Mouse (Mus musculus): ENCODE measurements around the gene Lzic. TPM values are rescaled to one million over a fixed set of nuclear protein-coding genes. Genes with fewer than 3 reads are reported as not detected.
A peak's percentile ranks its signal among the peaks of the same experiment; 100 is the strongest.
"Not testable (repeated sequence)": the region's sequence is repeated elsewhere in the genome, so short reads cannot be mapped to it uniquely, and the experiment has no call there.

Gene Lzic
- 10 to 100 TPM; 28.5 to 29.3 TPM for total RNA-seq (2021)
- long read RNA-seq, experiment 1, transcript Lzic-201 (7 exons, 1,817 nt) = major isoform, 16 of 29 reads
- long read RNA-seq, experiment 1, partial matches to known transcripts = 1 of 29 reads
- long read RNA-seq, experiment 1, other reads (novel, unspliced or antisense) = 12 of 29 reads
- long read RNA-seq, experiment 2, partial matches to known transcripts = 0 of 8 reads
- long read RNA-seq, experiment 2, other reads (novel, unspliced or antisense) = 4 of 8 reads

DNA sequence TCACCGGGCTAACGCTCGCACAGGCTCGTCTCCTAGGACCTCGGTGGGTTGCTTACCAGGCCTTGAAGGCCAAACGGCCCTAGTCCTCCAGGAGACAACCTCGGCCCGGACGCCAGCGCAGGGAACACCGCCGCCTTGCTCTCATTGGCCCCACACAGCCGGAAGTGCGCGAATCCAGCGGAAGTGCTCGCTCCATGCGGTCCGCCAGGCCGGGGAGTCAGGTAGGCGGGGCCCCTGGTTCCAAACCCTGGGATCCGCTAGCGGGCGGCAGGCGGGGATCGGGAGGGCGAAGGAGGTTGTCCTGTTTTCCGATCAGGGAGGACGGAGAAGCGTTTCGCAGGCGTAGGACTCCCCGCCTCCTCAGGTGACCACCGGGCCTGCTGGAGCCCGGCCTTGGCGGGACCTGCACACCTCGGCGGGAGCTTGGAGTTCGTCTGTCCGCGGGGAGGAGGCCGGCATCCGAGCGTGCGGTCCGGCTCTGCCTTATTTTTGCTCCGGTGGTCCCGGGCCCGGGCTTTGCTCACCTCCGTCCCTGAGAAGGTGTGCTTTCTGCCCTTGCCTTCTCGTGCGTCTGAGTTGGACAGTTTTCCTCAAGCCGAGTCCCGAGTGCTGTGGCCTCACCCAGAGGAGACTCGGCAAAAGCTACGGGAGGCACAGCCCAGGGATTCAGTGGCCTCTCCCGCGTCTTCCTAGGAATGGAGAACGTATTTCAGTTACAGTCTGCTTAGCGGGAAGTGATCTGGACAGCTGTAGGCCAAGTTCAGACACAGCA lies at the start of gene Lzic, which contains the start of gene Nmnat1:
TSS of gene Lzic (plus strand) at position 177 of the 772 bp plus-strand sequence.
TSS of gene Nmnat1 (minus strand) at position 150 of the 772 bp plus-strand sequence.
- peak; percentile 96 for DNase-seq

DNA sequence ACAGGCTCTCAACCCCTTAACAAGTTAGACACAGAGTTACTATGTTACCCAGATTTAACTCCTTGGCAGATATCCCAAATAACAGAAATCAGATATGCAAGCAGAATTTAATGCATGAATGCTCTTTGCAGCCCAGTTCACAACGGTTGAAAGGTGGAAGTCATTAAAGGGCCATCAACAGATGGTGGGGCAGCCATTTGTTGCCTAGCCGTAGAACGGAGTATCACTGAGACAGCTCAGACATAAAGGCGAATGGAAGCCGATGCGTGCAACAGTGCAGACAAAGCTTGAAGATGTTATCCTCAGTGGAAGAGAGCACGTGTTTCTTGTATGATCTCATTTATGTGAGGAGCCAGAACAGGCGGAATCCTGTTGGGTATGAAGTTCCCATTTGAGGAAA lies 44.5 kb upstream of the Lzic start:
- no peak for DNase-seq

DNA sequence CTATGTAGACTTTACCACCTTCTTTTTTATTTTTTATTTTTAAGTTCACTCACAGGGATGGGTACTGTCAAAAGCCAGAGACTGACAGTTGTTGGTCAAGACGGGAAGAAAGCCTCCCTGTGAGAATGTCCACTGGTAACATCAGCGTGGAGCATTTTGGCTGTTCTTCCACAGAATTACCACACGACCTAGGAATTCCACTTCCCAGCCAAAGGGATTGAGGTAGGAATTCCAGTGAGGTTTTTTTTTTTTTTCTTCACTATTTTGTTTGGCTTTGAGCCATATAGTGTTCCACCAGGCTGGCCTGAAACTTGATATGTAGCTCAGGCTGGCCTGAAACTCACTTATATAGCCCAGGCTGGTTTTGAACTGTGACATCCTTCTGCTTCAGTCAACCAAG lies 42.6 kb upstream of the Lzic start:
- DNase-seq = no peak

DNA sequence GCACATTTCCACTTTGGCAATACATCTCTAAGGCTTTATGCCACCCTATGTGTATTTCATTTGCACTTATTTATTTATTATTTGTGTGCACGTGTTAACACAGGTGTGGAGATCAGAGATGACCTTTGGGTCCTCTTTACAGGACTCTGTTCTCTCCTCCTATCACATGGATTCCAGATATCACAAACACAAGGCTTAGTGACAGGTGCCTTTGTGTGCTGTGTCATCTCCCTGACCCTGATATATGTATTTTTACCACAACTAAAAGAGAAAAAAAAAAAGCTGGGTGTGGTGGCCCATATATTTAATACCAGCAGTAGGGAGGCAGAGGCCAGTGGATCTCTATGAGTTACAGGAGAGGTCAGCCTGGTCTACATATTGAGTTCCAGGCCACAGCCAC lies 40.6 kb upstream of the Lzic start:
- no peak for DNase-seq

DNA sequence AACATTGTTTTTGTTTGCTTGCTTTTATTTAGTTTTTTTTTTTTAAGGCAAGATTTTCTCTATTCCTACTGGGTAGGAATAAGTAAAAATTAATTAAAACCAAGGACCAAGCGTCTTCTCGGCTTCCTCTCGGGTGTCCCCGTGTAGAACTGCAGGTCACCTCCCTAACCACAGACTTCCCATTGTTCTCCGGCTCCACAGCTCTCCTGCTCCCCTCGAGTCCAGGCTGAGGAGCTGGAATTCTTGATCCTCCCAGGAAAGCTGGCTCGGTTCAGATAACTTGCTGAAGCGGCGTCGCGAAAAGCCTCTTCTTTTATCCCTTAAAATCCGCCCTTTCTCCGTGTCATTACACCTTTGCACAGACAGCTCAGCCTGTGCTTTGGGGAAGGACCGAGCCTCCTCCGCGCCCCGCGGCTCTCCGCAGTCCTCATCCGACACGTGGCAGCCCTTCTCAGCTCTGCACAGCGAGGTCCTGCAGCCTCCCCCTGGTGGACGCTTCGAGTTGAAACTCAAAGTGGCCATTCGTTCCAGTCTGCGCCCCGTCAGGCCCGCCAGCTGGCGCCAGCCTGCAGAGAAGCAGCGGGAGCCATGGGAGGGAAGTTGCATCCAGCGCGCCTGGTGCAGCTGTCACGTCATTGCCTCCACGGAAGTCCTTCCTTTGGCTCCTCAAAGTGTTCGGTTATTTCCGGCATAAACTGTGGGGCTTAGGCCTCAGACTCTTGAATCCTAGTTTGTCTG lies 39.9 kb upstream of the Lzic start:
- DNase-seq = peak; percentile 93 to 94

DNA sequence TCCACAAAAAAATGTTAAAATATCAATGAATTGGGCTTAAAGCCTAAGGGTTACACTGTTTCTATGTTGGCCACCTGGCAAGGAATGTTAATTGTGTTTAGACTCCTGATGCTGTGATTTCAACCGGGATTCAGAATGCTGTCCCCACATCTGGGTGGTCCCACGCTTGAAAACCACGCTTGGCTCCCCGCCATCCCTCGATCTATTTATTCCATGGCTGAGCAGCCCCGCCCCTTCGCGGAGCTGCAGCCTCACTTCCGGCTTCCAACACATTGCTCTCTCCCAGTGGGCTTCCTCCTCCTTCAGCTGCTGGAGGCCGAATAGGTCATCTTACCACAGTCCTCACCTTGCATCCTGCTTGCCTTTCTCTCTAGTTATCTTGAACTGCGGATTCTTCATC lies 39.2 kb upstream of the Lzic start:
- DNase-seq = peak; percentile 31 to 54

DNA sequence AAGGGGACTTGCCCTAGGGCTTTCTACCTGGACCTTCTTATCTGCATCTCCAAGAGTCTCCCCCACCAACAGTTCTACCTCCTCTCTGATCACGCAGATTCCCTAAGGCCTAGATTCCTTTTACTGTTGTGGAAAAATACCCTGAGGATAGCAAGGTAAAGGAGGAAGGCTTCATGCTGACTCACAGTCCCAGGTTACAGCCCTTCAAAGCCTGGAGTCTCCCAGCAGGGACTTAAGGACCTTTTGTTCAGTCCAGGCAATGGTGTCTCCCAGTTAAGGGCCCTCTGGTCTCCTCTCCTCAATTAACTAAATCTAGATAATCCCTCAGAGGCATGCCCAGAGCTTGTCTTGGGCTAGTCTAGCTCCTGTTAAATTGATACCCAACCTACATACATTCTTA lies 38.7 kb upstream of the Lzic start:
- DNase-seq = no peak

DNA sequence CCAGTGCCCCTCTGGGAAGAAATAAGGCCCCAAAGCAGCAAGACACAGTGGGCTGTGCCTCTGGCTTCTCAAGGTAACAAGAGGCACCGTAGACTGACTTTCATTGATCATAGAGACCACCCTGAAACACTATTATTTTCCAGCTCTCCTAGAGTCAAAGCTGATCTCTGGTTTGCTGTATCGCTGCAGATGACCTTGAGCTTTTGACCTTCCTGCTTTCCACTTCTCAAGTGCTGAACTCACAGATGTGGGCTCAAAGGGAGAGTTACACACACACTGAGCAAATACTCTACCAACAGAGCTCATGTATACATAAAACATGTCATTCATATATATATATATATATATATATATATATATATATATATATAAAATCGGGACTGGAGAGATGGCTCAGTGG lies 34.4 kb upstream of the Lzic start:
- DNase-seq = no peak

DNA sequence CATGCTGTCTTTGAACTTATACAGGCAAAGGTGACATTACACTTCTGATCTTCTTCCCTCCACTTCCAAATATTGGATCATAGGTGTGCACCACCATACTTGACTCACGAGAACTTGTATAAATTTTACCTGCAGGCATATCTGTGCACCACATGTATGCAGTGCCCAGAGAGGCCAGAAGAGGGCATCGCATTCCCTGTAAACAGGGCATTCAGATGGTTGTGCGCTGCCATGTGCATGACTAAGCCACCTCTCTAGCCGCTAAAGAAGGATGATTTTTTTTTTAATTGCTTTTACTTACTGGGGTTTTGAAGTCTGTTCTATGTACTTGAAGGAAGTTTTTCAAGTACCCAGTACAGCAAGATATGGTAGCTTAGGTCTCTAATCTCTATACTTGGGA lies 31.4 kb upstream of the Lzic start:
- DNase-seq = peak; percentile 55 to 60

DNA sequence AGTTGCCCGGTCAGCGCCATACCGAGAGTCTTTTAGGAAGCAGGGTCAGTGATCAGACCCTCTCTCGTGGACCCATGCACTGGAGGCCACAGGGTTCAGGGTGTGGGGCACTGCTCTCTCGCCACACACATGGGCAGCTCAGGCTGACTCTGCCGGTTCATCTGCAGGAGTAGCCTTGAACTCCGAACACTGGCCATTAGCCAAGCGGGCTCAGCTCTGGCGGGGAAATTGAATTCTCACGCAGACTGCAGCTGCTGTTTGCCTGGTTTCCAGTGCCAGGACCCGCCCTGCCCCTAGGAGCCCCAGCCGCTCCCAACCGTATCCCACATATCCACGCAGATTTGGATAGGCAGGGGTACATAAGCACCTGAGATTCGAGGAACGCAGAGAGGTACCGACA lies 30.8 kb upstream of the Lzic start:
- peak; percentile 72 to 74 for DNase-seq

DNA sequence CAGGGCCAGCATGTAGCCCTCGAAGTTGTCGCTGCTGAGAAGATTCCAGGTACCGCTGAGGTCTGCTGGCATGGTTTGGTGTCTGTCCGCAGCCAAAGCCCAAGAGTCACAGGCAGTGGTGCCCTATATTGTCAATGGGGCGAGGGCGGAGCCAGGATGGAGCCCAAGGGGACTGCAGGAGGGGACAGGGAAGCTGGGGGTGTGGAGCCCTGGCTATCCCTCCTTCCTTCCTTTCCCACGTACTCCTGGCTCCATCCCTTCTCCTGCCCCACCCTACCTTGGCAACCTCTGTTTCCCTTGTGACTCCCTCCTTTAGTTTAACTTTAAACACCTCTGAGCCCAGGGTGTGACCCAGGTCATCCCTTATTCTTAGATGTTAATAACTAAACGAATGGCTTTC lies 30.1 kb upstream of the Lzic start, which contains the start of gene Rbp7:
TSS of gene Rbp7 (minus strand) at position 100 of the 400 bp plus-strand sequence.
- no peak for DNase-seq

DNA sequence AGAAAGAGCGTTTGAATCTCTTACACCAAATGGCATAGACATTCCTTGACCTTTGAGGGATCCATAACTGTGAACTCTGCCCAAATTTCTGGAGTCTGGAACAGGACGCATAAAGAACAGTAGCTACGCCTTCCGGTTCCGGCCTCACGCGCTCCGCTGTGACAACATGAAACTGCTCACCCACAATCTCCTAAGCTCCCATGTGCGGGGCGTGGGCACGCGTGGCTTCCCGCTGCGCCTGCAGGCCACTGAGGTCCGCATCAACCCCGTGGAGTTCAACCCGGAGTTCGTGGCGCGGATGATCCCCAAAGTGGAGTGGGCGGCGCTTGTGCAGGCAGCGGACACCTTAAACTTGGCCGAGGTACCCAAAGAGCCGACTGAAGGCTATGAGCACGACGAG lies 27.9 kb upstream of the Lzic start:
- DNase-seq = not testable (repeated sequence)

DNA sequence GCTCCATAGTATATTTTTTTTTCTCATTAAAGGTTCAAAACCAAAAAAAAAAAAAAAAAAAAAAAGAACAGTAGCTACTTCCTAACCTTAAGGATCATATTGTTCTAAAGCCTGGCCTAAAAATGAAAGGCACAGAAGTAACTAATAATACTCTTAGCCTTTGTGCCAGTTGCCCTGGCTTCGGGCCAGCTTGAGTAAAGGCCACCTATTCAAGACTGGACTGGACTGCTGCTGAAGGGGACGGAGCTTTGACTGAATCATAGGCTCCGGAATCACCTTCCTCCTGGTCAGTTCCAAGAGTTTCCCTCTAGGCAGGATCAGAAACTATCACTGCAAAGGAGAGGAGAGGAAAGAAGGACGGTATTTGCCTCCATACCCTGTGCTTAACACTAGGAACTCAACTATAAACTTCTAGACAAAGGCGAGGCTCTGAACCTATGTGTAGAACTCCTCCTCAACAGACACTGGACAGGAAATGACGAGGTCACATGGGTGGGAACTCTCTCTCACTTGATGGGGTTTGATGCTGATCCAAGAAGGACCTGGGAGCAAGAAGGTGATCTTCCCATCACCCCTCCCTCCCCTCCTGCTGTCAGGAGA lies 27.1 kb upstream of the Lzic start:
- DNase-seq = peak; percentile 81 to 82

DNA sequence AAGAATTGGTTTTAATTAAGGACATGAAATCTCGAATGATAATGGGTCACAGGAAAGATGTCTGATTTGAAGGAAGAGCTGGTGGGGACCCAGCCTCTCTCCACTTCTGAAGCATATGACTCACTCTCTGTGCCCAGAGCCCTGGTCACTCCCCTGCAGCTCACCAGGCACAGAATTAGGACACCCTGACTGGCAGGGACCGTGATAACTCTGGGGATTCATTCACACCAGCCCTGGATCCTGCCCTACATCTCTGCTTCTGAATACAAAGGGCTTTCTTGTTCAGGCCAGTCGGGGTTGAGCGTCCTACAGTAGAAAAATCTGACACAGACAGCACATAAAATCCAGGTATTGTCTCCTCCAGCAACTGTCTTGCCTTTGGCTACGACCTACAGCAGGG lies 26.5 kb upstream of the Lzic start:
- peak in 1 of 2 experiments; percentile 20 for DNase-seq

DNA sequence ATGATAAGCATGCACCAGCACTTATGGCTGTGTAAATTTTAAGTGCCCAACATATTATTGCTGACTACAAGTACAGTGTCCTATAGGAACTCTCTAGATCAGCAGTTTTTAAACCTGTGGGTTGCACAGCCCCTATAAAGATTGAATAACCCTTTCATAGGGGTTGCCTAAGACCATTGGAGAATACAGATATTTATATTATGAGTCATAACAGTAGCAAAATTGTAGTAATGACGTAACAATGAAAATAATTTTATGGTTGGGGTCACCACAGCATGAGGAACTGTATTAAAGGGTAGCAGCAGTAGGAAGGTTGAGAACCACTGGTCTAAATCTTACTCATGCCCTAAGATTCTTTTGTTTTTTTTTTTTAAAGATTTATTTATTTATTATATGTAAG lies 25.6 kb upstream of the Lzic start:
- no peak for DNase-seq

DNA sequence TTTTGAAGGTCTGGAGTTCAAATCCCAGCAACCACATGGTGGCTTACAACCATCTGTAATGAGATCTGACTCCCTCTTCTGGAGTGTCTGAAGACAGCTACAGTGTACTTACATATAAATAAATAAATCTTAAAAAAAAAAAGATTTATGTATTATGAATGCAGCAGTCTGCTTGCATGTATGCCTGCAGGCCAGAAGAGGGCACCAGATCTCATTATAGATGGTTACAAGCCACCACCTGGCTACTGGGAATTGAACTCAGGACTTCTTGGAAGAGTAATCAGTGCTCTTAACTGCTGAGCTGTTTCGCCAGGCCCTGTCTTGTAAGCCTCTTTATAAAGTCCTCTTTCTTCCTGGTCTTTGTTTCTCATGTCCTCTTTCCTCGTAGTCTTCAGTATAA lies 24.6 kb upstream of the Lzic start:
- not testable (repeated sequence) for DNase-seq

DNA sequence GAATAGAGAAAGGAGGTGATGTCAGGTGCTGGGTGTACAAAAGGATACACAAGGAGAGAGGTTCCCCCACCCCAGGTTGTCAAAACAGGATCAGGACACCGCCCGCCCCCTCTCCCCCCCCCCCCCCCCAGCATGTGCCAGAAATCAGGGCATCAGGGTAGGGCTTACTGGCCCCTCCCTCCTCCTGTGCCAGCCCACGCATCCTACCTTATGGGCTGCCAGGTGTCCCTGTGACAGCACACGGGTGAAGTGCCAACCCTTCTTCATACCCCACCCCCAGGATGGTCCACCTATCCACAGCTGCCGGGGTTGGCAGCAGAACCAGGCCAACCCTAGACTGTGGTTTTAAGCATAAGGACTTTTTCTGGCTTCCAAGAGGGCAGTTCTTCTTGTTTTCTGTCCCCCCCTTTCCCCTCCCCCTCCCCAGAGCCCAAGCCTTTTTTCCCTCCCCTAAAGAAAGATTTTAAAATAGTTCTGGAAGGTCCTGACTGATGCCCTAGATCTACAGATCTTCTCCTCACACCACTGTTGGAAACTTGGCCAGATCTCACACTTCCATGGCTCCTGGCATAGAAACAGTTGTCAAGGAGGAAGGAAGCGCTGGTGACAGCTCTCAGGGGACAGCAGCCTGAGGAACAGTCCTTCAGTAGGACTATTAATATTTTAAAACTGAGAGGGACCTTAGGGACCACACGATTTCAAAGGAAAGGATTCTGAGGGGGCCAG lies 23.3 kb upstream of the Lzic start:
- DNase-seq = no peak

DNA sequence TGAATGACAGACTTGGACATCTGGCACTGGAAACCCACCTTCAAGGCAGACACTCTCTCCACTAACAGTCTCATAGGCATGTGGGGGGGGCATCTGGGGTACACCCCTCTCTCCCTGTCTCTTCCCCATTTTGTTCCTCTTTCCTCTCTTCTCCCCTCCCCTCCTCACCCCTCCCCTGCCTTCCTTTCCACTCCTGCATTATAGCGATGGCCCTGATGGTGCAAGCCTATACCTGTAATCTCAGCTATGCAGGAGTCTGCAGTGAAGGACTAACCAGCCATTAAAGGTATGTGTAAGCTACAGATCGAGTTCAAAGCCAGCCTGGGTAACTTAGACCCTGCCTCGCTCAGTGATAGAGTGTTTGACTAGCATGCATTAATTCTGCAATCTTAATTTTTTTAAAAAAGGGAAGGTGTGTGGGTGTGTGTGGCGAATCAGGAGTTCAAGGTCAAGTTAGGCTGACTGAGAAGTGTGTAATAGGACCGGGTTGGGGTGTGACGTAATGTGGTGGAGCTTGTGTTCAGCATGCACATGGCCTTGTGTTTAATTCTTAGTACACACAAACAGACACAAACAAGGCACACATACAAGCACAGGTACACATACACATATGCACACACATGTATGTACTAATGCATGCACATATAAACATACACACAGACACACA lies 22.6 kb upstream of the Lzic start:
- no peak for DNase-seq

DNA sequence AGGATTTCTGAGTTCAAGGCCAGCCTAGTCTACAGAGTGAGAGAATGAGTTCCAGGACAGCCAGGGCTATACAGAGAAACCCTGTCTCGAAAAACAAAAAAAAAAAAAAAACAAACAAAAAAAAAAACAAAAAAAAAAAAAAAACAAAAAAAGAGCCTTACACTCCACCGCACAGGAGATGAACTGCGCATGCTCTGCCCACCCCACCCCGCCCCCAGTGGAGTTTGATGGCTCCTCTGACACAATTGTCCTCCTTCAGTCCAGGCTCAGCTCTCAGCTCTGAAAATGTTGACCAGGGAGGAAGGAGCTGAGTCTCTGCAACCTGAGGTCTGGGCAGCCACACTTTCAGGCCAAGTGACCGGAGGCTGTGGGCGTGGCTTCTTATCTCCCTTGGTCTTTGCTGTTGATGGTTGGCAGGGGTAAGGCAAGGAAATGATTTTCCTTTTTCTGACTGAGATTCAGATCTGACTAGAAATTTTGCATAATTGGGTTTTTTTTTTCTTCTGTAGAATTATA lies 21.5 kb upstream of the Lzic start:
- DNase-seq = no peak

DNA sequence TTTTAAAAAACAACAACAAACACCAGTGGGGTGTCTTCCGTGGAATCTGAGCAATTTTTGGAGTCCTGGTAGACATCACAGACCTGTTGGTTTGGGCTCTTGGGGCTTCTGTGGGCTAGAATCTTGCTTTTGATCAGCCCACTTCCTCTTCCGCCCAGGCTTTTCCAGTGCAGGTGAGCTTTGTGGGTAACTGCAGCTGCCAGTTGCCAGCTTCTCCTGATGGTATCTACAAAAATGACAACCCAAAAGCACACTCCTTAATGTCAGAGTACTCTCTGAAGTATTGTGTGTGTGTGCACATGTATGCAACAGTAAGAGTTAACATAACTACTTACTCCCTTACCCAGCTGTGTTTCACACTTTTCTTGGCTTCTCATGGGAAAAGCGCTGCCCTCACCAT lies 15.5 kb upstream of the Lzic start:
- no peak for DNase-seq

DNA sequence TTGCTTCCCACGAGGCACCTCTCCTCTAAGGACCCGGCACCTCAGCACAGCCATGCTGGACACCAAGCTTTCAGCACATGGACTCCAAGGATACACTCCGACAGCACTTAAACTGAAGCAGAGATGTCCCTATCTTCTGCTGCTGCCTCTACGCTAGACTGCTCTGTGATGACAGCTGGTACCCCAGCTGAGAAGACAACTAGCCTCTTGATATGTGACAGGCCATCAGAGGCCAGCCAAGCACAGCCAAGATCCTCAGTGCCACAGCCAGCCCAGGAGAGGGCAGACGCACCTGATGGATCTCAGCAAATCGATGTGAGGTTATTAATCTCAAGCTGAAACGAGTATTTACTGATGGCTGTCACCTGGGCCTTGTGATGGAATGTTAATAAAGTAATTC lies 9.9 kb upstream of the Lzic start:
- DNase-seq = no peak
